Mouse (Mus musculus) cerebellum, adult 2 months (tissue): ENCODE data around the gene Mien1.

ENCODE experiments used
- CTCF ChIP-seq: fragments of 200-500 bp; IDR thresholded peaks from 2 replicates; pipeline ENCODE4 v1.5.1; 2011; ENCODE audit warnings: low read depth, mild to moderate bottlenecking, control low read depth, low read length, moderate library complexity, borderline replicate concordance; ENCODE audit not compliant: insufficient read depth
- POLR2A ChIP-seq: fragments of 200-500 bp; IDR thresholded peaks from 2 replicates; pipeline ENCODE4 v1.6.1; 2011; ENCODE audit warnings: low read length, control low read depth, borderline replicate concordance; ENCODE audit not compliant: insufficient read depth

GRCm38 (mm10) chr11:98473916-98474479, 35.2 kb upstream of the Mien1 start:
- TF ChIP-seq CTCF (no peak), POLR2A (no peak)
